Mouse (Mus musculus): ENCODE measurements around the gene Nup107.

DNA sequence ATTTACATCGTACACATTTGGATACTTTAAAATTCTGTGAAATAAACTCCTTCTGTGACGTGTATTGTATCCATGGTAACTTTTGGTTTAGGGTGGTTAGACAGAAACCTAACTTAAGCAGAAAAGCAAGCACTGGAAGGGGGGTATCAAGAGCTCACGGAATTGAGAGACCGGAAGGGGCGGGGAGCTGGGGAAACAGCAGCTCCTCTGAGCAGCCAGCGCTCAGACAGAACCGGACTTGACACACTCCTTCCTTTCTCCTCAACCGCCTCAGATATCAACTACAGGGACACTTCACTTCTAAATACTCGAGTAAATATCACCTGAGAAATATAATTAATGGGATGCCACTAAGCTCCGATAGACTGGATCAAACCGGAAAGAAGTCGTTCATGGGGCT, 4.6 kb upstream of the Nup107 start:
- TF ChIP-seq CTCF (IDR thresholded peaks at IDR 0.05; ENCODE audit: control insufficient read depth, insufficient read depth, low read length) (no peak), POLR2A (IDR thresholded peaks at IDR 0.05; ENCODE audit: borderline replicate concordance, control insufficient read depth, low read depth, low read length) (no peak)
